Mouse (Mus musculus) heart, embryonic 10.5 days (tissue): ENCODE results near the gene Scamp3. TPM values are rescaled to one million over a fixed set of nuclear protein-coding genes. Genes with fewer than 3 reads are reported as not detected.
"Not testable (repeated sequence)": the region's sequence is repeated elsewhere in the genome, so short reads cannot be mapped to it uniquely, and the experiment has no call there.

Experiments
- DNase-seq: peaks from one replicate; pipeline ENCODE4 v3.0.0-alpha.2; 2017; ENCODE audit warnings: low spot score
- H3K27ac ChIP-seq: fragments of 300-500 bp; sonication (generic); 2 replicates; pipeline ENCODE4 v1.5.1; 2016; ENCODE audit warnings: mild to moderate bottlenecking
- H3K27me3 ChIP-seq: fragments of 300-500 bp; sonication (generic); 2 replicates; pipeline ENCODE4 v1.6.1; 2016; ENCODE audit warnings: mild to moderate bottlenecking; ENCODE audit not compliant: poor library complexity, insufficient read depth, severe bottlenecking
- H3K36me3 ChIP-seq: fragments of 300-500 bp; sonication (generic); 2 replicates; pipeline ENCODE4 v1.6.1; 2016; ENCODE audit warnings: mild to moderate bottlenecking, moderate library complexity
- H3K4me1 ChIP-seq: fragments of 300-500 bp; sonication (generic); 2 replicates; pipeline ENCODE4 v1.6.1; 2016; ENCODE audit warnings: mild to moderate bottlenecking
- H3K4me3 ChIP-seq: fragments of 300-500 bp; sonication (generic); 2 replicates; pipeline ENCODE4 v1.5.1; 2016; ENCODE audit warnings: mild to moderate bottlenecking, moderate library complexity
- H3K9me3 ChIP-seq: fragments of 300-500 bp; sonication (generic); 2 replicates; pipeline ENCODE4 v1.6.1; 2016; ENCODE audit warnings: mild to moderate bottlenecking, moderate library complexity
- WGBS: fragments of 180-500 bp; shearing (Covaris S2); methylation state at CpG from one replicate; pipeline ENCODE4 v1.1.7; 2016; 5-methylcytosine and 5-hydroxymethylcytosine counted together
- polyA plus RNA-seq: library from polyadenylated mRNA; unstranded; fragments of >200 nt; fragmentation: Nextera tagmentation; extraction: Ambion mirVana; gene quantifications from 2 replicates; pipeline ENCODE4 v1.2.1, GENCODE M21; 2016

Scamp3 gene
- polyA plus RNA-seq, 1 experiment from 2014 or later: 115 TPM

DNA sequence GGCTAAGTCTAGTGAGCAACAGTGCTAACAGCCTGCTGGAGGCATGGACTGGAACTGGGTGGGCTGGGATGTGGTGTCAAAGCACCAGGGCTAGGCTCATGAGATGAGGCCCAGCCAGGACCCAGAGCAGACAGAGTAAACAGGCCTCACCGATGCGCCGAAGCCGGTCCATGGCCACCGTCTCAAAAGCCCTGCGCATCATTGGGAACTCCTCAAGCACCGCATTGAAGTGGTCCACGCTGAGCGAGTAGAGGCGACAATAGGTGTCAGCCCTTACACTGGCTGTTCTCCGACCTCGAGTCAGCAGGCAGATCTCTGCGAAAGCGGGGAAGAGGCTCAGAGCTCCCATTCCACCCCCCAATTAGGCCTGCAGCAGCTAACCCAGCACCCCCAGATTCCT is 28.7 kb upstream of the Scamp3 start:
- H3K27me3 ChIP-seq: peaks cover 85% of the 10 kb centered on the region
- DNase-seq: no peak

DNA sequence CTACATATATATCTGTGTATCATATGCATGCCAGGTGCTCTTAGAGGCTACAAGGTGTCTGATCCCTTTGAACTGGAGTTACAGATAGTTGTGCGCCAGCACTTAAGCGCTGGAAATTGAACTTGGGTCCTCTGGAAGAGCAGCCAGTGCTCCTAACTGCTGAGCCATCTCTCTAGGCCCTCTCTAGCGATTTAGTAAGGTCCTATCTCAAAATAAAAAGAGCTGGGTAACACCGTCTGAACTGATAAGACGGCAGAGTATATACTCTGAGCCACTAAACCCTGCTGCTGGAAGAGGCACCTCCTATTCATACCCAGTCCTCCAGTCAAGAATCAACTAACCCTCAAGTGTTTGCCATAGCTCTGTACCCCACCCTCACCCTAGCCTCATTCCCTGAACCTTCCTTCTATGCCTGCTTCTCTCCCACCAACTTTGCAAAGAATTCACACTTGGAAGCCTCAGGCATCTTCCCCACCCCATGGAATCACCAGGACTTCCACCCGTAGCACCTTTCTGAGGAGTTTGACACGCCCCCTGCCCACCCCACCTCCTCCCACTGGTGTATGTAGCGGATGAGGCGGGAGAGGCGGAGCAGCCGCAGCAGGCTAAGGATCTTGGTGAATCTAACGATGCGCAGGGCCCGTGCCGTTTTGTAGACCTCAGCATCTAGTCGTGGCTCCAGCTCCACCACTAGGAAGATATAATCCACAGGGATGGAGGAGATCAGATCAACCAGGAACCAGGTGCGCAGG is 25.0 kb upstream of the Scamp3 start:
- H3K36me3 ChIP-seq: no peaks in the 10 kb centered on the region
- 45% methylated on average over 17 of the region's 17 CpGs for WGBS
- peaks cover 58% of the 10 kb centered on the region for H3K27me3 ChIP-seq
- peaks cover 16% of the 10 kb centered on the region for H3K4me1 ChIP-seq
- no peaks in the 10 kb centered on the region for H3K9me3 ChIP-seq
- no peak overlapping the region for H3K4me3 ChIP-seq
- no peak overlapping the region for H3K27ac ChIP-seq
- DNase-seq: no peak

More for the DNA sequence above, 28.7 kb upstream of the Scamp3 start:
- H3K4me1 ChIP-seq: peaks cover 20% of the 10 kb centered on the region
- H3K4me3 ChIP-seq: no peak overlapping the region; the same call in 1 of the 2 replicates
- 63% methylated on average over 14 of the region's 14 CpGs for WGBS
- no peak overlapping the region for H3K27ac ChIP-seq
- H3K36me3 ChIP-seq: no peaks in the 10 kb centered on the region
- H3K9me3 ChIP-seq: no peaks in the 10 kb centered on the region

DNA sequence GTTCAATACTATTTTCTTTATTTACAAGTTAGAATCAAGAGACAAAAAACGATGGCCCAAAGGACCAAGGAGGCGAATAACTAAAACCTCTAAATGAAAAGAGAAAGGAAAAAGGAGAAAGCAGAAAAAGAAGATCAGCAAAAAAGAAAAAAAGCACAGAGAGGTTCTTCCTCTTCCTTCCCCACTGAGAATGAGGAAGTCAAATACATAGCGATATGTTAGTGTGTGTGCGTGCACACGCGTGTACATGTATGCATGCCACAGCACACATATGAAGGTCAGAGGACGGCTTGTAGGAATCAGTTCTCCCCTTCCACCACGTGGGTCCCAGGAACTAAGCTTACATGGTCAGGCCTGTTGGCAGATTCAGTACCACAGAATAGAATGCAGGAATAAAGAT is 20.3 kb upstream of the Scamp3 start:
- no peak overlapping the region for H3K27ac ChIP-seq
- H3K4me3 ChIP-seq: no peak overlapping the region
- peaks cover 41% of the 10 kb centered on the region for H3K27me3 ChIP-seq
- H3K36me3 ChIP-seq: no peaks in the 10 kb centered on the region
- peaks cover 18% of the 10 kb centered on the region for H3K4me1 ChIP-seq
- no peak for DNase-seq
- H3K9me3 ChIP-seq: no peaks in the 10 kb centered on the region
- 79% methylated on average over 8 of the region's 8 CpGs for WGBS

DNA sequence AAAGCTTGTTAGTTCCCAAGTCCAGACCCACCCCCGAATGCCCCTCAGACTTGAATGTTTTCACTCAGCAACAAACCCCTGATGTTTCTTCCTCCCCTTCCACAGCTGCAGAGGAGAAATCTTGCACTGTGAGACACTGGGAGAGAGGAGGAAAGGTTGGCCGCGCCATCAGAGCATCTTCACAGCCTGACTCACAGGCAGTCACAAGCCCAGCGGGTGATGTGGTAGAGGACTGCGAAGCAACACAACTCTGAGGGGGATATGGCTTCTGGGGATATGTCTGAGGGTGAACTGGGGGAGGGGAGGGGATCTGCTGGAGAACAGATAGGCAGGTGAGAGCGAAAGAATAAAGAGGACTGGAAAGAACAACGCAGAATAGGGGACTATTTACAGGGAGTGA is 18.6 kb upstream of the Scamp3 start:
- H3K36me3 ChIP-seq: no peaks in the 10 kb centered on the region
- no peak overlapping the region for H3K27ac ChIP-seq
- DNase-seq: no peak
- no peaks in the 10 kb centered on the region for H3K9me3 ChIP-seq
- no peak overlapping the region for H3K4me3 ChIP-seq
- peaks cover 18% of the 10 kb centered on the region for H3K4me1 ChIP-seq
- 16% methylated on average over 7 of the region's 7 CpGs for WGBS
- H3K27me3 ChIP-seq: peaks cover 30% of the 10 kb centered on the region

DNA sequence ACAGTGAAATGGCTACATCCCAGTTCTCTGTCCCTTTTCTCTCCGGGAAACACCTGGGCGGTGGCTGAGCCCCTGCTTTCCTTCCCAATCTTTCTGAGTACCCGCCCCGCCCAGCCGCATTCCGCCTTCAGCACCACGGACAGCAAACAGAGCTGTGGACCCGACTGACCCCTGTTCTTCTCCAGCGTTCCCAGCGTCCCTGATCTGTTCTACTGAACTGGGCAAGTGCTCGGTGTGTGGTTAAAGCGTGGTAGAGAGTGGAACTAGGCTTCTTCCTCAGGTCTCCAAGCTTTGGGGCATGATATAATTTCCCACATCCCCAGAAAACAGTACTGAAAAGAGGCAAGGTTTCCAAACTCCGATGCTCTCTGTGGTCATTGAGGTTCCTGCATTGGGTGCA is 18.1 kb upstream of the Scamp3 start:
- H3K36me3 ChIP-seq: no peaks in the 10 kb centered on the region
- H3K4me3 ChIP-seq: peak overlapping the region; percentile 74
- WGBS: 2% methylated on average over 13 of the region's 13 CpGs
- peaks cover 24% of the 10 kb centered on the region for H3K4me1 ChIP-seq
- no peaks in the 10 kb centered on the region for H3K9me3 ChIP-seq
- no peak overlapping the region for H3K27ac ChIP-seq
- peak; percentile 89 for DNase-seq
- peaks cover 30% of the 10 kb centered on the region for H3K27me3 ChIP-seq

DNA sequence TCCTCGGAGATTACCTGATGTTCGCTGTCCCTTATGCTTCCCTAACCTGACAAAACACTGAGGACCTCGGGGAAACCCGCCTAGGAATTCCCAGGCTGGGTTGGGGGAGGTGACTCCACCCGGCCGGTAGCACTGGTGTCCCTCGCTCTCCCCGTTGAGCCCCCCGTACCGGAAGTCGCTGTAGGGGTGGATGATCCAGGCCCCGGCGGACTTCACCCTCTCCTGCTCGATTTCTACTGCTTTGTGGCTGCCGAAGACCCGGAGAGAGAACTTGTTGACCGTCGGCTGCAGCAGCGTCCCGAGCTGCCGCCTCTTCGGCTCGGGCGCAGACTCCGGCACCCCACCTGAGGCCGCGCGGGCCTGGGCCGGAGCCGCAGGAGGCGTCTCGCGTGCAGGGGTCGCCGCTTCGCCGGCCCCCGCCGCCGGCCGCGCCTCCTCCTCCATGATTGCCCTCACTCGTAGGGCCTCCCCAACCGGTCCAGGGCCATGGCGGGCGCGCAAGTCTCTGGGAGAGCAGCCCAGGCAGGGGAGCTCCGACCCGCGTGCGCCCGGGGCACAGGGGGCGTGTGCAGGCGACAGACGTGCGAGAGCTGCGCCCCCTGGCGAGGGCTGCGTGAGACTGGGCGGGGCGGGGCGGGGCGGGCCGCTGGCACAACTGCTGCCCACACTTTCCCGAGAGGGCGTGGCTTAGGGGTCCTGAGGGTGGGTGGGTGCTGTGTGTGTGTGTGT is 17.5 kb upstream of the Scamp3 start, which contains the start of gene Hcn3:
TSS of gene Hcn3 (minus strand) at position 581 of the 729 bp plus-strand sequence.
- H3K9me3 ChIP-seq: no peaks in the 10 kb centered on the region
- peaks cover 30% of the 10 kb centered on the region for H3K27me3 ChIP-seq
- DNase-seq: peak; percentile 91
- no peaks in the 10 kb centered on the region for H3K36me3 ChIP-seq
- H3K4me1 ChIP-seq: peaks cover 27% of the 10 kb centered on the region
- H3K27ac ChIP-seq: peak within 1 kb of the TSS; percentile 62
- WGBS: under 1% methylated on average over 66 of the region's 66 CpGs
- H3K4me3 ChIP-seq: peak within 1 kb of the TSS; percentile 74

DNA sequence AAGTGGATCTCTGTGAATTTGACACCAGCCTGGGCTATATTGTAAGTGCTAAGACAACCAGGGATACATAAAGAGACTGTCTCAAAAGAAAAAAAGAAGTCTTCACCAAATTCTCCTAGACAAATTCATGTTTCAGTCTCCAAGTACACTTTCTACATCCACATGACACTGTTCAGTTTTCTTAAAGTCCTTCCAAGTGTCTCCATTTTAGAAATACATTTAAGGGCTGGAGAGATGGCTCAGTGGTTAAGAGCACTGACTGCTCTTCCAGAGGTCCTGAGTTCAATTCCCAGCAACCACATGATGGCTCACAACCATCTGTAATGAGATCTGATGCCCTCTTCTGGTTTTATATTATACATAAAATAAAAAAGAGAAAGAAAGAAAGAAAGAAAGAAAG is 16.1 kb upstream of the Scamp3 start:
- not testable (repeated sequence) for DNase-seq

DNA sequence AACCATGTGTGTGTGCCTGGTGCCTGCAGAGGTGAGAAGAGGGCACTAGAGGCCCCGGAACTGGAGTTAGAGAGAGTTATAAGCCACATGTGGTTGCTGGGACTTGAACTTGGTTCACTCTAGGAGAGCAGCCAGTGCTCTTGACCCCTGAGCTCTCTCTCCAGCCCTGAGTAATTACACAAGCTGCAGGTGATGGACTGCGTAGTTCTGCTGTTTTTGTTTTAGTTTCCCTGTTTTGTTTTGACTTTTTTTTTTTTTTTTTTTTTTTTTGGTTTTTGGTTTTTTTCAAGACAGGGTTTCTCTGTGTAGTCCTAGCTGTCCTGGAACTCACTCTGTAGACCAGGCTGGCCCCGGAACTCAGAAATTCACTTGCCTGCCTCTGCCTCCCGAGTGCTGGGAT is 15.5 kb upstream of the Scamp3 start:
- H3K27me3 ChIP-seq: peaks cover 30% of the 10 kb centered on the region
- no peak overlapping the region for H3K4me3 ChIP-seq
- H3K4me1 ChIP-seq: peaks cover 39% of the 10 kb centered on the region
- 73% methylated on average over 4 of the region's 4 CpGs for WGBS
- H3K9me3 ChIP-seq: no peaks in the 10 kb centered on the region
- no peak for DNase-seq
- H3K27ac ChIP-seq: no peak overlapping the region
- peaks cover under 1% of the 10 kb centered on the region; the same call in 1 of the 2 replicates for H3K36me3 ChIP-seq

More for the DNA sequence above, 16.1 kb upstream of the Scamp3 start:
- Histone ChIP-seq H3K27me3 (peaks cover 30% of the 10 kb centered on the region), H3K4me1 (peaks cover 37% of the 10 kb centered on the region)
- H3K36me3 ChIP-seq, H3K4me3 ChIP-seq, H3K27ac ChIP-seq, H3K9me3 ChIP-seq: not testable (repeated sequence)

DNA sequence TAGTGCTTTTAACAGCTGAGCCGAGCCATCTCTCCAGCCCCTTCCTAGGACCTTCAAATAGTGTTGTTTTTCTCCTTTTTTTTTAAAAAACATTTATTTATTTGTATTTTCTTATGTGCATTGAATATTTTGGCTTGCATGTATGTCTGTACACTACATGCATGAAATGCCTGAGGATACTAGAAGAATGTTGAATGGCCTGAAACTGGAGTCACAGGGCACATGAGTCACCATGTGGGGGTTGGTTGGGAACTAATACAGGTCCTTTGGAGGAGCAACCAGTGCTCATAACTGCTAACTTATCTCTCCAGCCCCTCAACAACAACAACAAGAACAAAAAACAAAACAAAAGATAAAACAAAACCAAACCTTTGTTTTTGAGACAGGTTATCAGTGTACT is 14.2 kb upstream of the Scamp3 start:
- no peaks in the 10 kb centered on the region for H3K9me3 ChIP-seq
- peaks cover 39% of the 10 kb centered on the region for H3K4me1 ChIP-seq
- H3K4me3 ChIP-seq: no peak overlapping the region
- H3K27me3 ChIP-seq: peaks cover 20% of the 10 kb centered on the region
- 77% methylated on average over 1 of the region's 1 CpGs for WGBS
- no peak for DNase-seq
- H3K27ac ChIP-seq: no peak overlapping the region
- H3K36me3 ChIP-seq: peaks cover 13% of the 10 kb centered on the region

DNA sequence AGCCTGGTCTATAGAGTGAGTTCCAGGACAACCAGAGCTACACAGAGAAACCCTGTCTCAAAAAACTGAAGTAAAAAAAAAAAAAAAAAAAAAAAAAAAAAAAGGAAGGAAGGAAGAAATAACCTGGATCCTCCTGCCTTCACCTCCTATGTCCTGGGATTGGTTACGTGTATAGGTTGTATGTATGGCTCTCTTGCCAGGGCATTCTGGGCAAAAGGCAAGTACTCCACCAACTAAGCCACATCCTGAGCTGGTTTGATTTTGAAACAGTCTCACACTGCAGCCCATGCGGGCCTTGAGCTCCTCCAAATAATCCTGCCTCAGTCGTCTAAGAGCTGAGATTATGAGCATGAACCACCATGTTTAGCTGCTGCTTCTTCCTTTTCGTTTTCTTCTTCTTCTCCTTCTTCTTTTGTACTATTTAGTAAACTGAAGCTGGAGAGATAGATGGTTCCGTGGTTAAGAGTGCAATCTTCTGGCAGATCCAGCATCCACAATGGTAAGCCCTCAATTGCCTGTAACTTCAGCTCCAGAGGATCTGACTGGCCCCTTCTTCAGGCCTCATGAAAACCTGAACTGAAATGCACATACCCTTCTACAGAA is 13.5 kb upstream of the Scamp3 start:
- no peaks in the 10 kb centered on the region for H3K9me3 ChIP-seq
- H3K27me3 ChIP-seq: peaks cover 14% of the 10 kb centered on the region
- peak overlapping the region; percentile 96 for H3K4me3 ChIP-seq
- peaks cover 37% of the 10 kb centered on the region for H3K4me1 ChIP-seq
- no peak for DNase-seq
- H3K27ac ChIP-seq: peak overlapping the region; percentile 99; the same call in 1 of the 2 replicates
- WGBS: 69% methylated on average over 5 of the region's 5 CpGs
- H3K36me3 ChIP-seq: peaks cover 19% of the 10 kb centered on the region

DNA sequence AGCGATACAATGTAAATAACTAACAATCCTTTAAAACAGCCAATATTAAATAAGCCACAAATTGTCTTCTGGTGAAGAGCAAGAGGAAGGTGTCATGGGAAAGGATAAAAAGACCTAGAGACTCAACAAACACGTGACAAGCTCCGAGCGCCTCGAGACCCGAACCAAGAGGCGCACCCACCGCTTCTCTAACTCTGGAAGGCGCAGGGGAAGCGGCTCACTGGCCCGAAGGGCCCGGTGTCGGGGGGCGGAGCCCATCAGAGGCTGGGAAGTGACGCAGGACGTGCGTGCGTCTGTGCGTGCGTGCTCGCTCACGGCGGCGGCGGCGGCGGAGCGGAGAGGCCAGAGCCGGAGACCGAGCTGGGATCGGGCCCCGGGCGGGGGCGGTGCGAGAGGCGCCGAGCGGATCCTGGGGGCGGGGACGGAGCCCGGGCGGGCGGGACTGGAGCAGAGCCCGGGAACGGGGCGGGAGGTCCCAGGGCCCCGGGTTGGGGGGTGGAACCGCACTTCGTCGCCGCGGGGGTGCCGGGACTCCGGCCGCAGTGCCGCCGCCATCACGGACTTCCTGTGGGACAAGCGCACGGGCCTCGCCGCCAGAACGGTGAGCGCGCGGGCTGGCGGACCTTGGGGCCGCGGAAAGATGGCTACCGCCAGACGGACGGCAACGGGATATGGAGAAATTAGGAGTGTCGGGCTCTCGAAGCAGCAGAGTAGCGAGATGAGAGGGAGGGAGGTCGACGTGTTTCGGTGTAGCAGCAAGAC is 12.6 kb upstream of the Scamp3 start, which contains the start of gene Clk2:
TSS of gene Clk2 (plus strand) at position 290 of the 762 bp plus-strand sequence.
- DNase-seq: peak; percentile 97
- WGBS: under 1% methylated on average over 78 of the region's 79 CpGs
- H3K9me3 ChIP-seq: no peaks in the 10 kb centered on the region
- H3K27ac ChIP-seq: peak within 1 kb of the TSS; percentile 99
- peaks cover 28% of the 10 kb centered on the region for H3K36me3 ChIP-seq
- peaks cover 28% of the 10 kb centered on the region for H3K4me1 ChIP-seq
- H3K4me3 ChIP-seq: peak within 1 kb of the TSS; percentile 96
- peaks cover 4% of the 10 kb centered on the region; the same call in 1 of the 2 replicates for H3K27me3 ChIP-seq

DNA sequence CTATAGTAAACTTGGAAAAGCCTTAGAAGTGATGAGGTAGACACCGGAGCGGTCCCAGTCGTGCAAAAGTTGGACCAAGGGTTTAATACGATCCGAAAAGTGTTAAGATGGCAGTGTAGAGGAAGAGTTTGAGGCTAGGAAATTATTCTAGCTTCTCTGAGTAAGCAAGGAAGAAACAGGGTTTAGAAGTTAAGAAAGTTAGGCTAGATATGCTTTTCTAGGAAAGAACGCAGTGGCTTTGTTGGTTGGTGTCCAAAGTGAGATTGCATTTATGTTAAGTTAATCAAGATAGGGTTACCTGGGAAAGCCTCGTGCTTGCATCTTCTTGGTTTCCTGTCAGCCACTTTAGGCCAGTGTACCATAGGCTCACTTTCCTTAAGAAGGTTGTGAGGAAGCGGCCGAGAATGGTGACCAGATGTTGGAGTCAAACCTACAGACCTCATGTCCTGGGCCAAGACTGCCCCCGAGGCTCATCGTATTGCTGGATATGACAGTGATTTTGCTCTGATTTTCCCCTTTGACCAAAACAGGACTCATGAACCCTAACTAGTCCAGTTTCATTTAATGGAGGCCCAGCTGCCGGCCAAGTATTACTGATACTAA is 11.9 kb upstream of the Scamp3 start:
- 27% methylated on average over 12 of the region's 12 CpGs for WGBS
- H3K36me3 ChIP-seq: peaks cover 35% of the 10 kb centered on the region
- H3K9me3 ChIP-seq: no peaks in the 10 kb centered on the region
- H3K4me1 ChIP-seq: peaks cover 21% of the 10 kb centered on the region
- peak overlapping the region; percentile 96 for H3K4me3 ChIP-seq
- no peaks in the 10 kb centered on the region for H3K27me3 ChIP-seq
- H3K27ac ChIP-seq: peak overlapping the region; percentile 99
- DNase-seq: no peak
